Mouse (Mus musculus): ENCODE results near the gene Prss27. TPM values are rescaled to one million over a fixed set of nuclear protein-coding genes. Genes with fewer than 3 reads are reported as not detected.
"Not testable (repeated sequence)": the region's sequence is repeated elsewhere in the genome, so short reads cannot be mapped to it uniquely, and the experiment has no call there.

Gene Prss27
- total RNA-seq, 4 experiments from 2014 or later = not detected

DNA sequence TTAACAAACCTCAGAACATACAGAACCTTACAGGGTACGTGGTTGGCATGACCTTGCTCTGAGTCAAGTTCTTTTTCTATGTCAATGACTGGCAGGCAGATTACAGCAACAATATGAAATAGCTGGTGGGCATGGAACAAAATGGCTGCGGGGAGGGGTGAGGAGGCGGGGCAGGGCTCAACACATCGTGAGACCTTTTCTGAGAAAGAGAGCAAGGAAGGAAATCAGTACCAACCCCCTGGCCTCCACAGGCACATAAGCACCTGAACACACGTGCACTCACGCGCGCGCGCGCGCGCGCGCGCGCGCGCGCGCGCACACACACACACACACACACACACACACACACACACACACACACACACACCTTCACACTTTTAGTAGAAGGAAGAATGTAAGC is 7.4 kb upstream of the Prss27 start:
- no peak for DNase-seq (ENCODE audit: low spot score in 2 of 2)

DNA sequence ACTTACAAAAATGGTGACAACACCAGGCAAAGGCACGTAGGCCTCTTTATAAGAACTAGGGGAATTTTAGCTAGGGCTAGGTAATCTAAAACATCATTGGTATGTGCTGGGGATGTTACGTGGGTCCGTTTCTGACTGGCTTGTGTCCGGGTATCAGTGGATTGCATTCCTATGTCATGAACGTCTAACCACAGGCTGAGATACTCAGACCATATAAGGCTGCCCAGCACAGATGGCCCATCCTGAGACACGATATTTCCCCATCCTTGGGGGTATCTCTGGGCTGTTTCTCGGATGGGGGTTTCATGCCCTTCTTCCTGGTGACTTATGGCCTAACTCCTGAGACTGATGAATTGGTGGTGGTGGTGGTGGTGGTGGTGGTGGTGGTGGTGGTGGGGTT is 2.9 kb upstream of the Prss27 start:
- DNase-seq (ENCODE audit: low spot score in 2 of 2) = no peak

DNA sequence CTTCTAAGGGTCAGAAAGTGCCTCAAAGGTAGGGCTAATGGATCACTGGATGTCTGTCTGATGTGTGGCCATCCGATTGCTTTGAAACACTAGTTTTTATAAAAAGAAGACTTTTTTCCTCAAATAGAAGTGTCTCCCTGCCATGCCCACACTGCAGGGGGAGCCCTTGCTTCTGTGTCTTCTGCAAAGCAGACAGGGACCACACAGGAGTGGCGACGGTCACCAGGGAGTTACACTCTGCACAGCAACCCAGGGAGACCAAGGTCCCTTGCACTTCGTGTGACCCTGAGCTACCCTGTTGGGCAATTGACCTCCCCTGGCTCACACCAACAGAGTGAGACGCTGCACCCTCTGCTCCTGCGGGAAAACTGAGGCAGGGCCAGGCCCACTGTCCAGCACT is 990 bp upstream of the Prss27 start:
- DNase-seq (ENCODE audit: low spot score in 2 of 2) = no peak

DNA sequence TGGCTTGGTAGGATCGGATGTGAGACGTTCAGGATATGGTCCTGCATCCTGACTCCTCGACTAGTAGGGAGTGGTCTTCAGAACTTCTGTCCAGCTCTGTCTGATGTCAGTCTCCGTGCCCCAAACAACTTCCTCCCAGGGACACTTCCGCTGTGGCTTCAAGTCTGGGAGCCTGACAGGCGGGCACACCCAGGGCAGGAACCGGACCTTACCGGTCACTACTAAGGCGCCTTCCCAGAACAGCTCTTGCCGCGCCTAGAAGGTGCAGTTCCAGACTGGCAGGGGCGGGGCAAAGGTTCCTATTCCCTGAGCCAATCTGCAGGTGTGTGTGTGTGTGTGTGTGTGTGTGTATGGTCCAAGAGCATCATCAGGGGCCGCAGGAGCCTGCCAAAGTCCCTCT is 584 bp upstream of the Prss27 start:
- DNase-seq (ENCODE audit: low spot score in 2 of 2) = no peak

DNA sequence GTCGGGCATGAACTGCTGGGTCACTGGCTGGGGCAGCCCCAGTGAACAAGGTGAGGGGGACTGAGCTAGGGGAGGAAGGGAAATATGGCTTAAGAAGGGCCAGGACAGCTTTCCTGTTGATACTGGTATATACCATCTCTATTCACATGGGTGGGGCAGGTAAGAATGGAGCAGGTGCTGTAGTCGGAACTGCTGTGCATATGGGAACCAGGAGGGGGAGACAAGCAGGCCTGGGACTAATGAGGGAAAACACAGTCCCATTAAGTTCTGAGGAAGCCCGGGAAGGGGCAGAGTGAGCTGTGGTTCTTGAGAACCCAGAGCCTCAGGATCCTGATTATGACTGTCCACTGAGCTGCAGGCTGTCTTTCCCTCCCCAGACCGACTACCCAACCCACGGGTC is 6.5 kb downstream of the Prss27 start:
- no peak for DNase-seq (ENCODE audit: low spot score in 2 of 2)

DNA sequence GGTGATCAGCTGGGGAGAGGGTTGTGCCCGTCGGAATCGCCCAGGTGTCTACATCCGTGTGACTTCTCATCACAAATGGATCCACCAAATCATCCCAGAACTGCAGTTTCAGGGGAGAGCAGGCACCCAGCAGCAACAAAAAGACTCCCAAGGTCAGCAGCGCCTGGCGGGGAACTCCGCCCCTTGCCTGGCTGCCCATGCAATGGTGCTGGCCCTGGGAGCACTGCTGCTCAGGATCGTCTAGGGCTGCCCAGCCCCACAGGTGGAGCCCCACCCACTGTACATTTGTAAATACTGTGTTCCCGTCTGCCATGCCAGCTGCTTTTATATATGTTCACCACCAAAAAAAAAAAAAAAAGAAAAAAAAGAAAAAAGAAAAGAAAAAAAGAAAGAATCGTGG is 7.7 kb downstream of the Prss27 start:
- DNase-seq (ENCODE audit: low spot score in 2 of 2) = no peak

DNA sequence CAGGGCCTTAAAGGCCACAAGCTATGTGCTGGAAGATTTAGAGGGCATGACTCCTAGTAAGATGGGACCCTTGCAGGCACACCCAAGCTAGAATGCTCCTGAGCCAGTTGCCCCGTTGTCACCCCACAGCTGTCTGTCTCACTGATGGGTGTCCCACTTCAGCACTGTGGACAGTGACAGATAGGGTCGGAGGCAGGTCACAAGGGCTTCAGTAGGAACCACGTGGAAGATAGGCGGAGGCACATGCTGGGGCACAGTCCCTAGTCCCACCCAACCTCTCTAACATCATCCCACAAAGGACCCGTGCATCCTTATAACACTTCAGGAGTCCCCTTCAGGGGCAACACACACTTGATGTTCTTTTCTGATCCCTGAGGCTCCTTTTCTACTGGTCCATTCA is 8.1 kb downstream of the Prss27 start:
- no peak for DNase-seq (ENCODE audit: low spot score in 2 of 2)

DNA sequence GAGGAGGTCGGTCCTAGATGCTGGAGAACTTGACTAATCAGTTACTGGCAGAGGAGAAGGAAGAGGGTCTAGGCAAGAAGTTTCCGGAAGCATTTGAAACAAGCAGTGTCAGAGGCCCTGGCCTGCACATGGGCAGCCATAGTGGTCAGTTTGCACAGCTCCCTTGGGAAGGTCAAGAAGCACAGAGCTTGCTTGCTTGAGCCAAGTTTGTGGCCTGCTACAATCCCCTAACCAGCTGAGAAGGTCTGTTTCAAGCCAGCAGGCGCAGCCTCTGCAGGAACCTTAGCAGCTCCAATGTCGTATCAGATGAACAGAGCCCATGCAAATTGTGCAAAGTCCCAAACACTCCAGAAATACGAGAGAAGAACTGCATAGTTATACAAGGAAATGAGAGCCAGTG is 10.1 kb downstream of the Prss27 start:
- no peak for DNase-seq (ENCODE audit: low spot score in 2 of 2)

DNA sequence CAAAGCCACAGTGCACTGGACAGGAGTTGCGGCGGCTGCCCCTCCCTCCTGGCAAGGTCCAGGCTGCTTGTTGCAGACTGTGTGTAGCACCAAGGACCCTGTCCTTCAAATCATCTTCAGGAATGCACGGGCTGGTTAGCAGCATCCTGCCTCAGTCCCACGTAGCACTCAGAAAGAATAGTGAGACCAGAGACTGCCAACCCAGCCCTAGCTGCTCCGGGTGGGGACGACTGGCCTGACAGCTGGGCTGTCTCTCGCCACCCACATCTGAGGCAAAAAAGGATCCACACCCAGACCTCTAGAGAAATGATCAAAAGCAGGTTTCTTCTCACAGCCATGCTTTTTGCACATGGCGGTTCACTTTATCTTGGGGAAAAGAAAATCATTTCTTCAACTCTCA is 11.1 kb downstream of the Prss27 start:
- no peak for DNase-seq (ENCODE audit: low spot score in 2 of 2)

DNA sequence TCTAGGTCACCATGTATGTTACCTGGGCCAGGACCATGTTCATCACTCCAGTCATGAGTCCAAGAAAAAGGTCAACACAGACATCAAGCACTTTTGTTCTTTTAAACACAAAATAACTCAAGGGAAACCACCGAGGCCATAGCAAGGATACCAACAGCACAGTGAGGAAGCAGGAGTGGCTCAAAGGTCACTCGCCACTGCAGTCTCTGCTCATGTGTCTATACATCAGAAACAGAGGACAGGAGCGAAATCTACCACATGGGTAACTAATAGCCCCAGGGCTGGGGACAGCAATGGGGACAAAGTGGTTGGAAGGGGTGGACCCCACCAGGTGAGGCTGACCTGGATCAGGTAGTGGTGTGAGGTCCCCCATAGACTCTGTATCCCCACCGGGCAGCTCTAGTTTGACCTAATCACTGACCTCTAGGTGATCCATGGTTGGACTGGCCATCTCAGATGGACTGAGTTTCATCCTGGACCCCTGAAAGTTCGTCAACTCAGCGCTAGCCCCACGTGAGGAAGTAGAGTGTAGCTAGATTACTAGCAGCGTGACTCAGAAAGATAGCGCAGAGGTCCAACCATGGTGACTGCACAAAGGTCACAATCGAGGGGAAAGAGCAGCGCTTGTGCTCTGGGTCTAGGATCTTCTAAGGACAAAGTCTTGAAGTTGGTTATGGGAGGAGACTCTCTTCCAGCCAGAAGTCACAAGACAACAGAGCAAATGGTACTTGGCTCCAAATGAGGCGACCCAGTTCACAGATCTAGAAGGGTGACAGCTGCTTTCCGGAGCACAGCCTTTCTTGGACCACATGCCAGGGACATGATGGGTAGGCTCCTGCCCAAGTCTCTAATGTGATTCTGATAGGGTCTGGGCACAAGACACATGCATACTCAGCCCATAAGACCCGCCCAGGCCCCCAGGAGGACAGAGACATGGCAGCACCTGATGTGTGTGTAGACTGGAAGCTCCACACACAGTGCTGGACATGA is 19.0 kb downstream of the Prss27 start:
- DNase-seq (ENCODE audit: low spot score in 2 of 2) = no peak

DNA sequence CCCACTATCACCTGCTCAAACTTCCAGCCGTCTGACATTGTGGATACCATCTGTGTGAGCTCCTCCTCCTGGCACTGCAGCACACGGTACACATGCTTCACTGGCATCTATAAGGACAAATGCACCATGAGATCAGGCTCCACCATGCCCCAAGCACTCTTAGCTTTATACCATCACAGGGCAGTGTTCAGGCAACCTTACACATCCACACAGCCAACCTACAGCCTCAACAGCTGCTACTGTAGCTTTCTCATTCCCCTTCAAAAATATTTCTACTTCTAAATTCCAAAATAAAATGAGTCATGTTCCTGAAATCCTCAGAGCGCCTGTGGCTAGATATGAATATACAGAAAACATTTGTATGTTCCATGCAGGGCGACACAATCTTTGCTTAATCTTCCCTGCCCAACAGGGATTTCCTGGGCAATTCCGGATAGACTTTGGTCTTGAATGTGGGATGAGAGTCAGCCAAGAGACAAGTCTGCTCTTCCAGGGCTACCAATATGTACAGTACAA is 19.8 kb downstream of the Prss27 start:
- DNase-seq (ENCODE audit: low spot score in 2 of 2) = no peak

DNA sequence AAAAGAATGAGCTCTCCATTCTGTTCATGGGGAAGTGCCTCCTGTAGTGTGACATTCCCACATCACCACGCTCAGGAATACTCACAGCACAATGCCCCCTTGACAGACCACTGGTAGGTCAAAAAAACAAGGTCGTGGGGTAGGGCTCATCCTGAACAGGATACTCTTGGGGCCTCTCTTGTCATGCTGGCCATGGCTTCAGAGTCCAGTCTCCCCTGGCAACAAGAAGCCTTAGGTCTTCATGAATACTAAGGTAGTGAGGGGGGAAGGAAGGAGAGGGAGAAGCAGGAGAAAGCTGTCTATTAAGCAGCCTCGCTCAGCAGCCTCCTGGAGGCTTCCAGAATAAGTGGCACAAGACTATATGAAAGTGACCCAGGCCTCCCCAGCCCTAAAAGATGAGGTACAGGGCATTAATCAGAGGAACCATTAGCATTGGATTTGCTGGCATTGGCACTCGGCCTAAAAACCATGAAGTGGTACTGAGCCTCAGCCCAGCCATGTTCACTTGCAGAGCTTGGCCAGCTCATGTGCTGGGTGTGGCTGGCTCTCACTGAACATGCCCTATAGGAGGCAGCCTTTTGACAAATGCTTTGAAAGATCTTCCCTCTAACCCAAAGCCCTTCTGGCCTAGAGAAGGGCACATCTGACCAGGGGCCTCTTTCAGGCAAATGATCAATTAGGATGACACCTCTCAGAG is 24.7 kb downstream of the Prss27 start:
- no peak for DNase-seq (ENCODE audit: low spot score in 2 of 2)

DNA sequence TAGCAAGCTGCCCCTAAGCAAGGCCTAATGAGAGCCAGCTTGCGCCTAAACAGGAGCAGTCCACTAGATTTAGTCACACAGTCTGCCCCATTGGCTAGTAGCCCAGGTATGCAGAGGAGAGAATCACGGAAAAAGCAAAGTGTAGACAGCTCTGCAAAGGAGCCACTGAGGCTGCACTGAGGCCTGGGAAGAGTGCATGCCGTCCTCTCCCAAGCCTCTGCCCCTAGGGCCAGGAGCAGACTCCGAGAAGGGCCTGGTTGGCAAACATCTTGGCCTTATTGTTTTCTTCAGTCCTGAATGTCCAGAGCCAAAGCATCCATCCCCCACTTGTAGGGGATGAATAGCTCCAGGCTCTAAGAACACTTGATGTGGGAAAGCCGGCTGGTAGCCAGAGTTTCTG is 30.3 kb downstream of the Prss27 start:
- no peak for DNase-seq (ENCODE audit: low spot score in 2 of 2)

DNA sequence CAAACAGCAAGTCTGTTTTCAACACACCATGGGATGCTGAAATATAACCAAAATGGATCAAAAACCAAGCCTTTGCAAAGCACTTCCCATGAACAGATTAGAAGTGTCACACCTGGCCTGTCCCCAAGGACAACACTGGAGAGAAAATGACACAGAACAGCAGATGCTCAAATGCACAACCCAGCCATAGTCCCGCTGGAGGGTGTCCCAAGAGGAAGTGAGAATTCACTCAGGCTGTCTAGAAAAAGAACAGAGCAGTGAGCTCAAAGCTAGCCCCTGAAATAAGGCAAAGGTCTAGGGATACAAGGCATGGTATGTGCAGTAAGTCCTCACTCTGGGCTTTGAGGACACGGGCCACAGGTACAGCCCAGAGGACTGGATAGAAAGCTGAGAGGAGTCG is 31.6 kb downstream of the Prss27 start:
- DNase-seq (ENCODE audit: low spot score in 2 of 2) = no peak

DNA sequence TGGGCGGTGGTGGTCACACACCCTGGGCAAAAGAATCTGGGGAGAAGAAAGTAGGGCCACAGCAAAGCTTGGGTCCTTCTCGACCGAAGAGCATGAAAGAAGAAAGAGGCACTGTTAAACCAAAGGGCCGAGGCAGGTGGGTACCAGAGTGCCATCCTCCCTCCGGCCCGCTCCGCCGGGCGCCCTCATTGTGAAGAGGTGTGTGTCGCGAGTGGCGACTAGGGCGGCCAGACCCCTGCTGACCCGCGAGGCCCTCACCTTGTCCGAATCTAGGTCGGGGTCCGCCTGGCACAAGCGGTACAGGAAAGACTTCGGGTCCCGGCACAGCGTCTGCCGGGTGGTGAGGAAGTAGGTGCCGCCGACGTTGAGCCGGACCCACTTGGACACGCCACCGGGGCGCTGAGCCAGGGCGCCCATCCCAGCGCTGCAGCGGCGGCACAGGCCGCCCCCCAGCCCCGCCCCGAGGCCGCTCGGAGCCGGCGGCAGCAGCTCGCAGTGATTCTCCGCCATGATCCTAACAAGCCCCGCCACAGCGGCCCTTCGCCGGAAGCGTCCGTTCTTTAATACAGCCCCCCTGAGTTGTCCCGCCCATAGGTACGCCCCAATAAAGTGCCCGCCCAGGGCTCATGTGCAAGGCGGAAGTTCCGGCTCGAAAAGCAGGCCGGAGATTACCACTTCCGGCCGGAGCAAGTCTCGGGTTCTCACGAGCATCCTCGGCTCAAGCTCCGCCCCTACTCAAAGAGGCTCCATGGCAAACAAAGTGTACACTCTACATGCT is 35.2 kb downstream of the Prss27 start, which contains the start of gene Kctd5:
Gene Kctd5 (minus strand): TSS at position 567 of the 778 bp plus-strand sequence.
- peak; percentile 89 to 93 for DNase-seq (ENCODE audit: low spot score in 2 of 2)

DNA sequence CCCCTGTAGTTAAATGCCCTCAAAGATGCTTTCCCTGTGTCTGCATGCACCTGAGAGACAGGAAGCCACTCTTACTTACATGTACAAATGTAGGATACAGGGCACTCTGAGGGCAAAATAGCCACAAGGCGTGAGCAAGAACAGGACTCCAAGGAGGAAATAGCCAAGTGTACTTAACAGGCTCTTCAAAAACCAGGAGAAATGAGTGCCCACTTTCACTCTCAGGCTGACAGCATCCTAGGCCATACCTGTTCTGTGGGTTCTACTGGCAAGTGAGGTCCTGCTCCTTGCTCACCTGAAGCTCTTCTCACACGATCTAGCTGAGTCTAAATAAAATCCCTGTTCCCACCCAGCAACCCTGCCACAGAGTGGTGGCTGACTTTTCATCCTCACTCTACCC is 39.2 kb downstream of the Prss27 start:
- DNase-seq (ENCODE audit: low spot score in 2 of 2) = no peak

DNA sequence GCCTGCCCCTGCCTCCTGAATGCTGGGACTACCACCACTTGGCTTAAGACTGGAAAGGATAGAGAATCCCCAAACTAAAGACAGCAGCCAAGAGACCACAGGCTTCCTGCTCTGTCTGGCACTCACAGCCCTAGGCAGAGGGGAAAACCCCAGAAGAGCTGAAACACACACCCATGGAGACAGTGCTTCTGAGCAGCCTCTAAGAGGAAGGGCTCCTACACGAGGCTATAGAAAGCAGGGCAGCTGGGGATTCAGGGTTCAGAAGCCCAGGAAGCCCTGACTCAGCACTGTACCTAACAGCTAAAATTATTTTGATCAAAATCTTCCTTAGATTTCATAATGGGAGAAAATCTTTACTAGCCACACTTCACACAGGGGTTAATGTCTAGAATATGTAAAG is 46.6 kb downstream of the Prss27 start:
- DNase-seq (ENCODE audit: low spot score in 2 of 2) = no peak

DNA sequence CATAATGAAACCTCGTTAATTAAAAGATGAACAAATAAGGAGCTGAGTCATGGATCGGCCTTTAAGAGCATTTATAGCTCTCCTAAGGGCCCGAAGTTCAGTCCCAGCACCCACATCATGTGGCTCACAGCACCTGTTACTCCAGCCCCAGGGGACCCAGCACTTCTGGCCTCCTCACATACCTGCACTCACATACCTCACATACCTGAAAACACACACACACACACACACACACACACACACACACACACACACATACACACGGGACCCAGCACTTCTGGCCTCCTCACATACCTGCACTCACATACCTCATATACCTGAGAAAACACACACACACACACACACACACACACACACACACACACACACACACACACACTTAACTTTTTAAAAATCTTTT is 48.5 kb downstream of the Prss27 start:
- not testable (repeated sequence) for DNase-seq (ENCODE audit: low spot score in 2 of 2)

DNA sequence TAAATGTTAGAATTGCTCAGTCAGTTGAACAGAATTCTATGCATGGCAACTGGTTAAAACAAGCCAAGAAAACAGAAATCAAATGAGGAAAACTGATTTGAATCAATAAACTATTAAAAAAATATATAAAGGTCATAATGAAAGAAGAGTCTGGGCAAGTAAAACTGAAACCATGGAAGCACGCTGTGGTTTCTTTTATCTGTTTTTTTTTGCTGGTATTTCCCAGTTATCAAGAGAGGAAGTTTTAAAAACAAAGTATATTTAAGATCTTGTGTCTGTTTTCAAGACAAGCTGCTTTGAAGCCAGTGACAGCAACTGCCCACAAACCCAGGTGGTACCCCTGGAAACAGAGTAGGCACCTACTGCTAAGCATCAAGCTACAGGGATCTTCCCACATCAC is 52.6 kb downstream of the Prss27 start:
- no peak for DNase-seq (ENCODE audit: low spot score in 2 of 2)
